Mouse (Mus musculus) forebrain, postnatal 0 days (tissue): ENCODE measurements around the gene Cfap97d1. TPM values are rescaled to one million over a fixed set of nuclear protein-coding genes. Genes with fewer than 3 reads are reported as not detected.
A peak's percentile ranks its signal among the peaks of the same experiment; 100 is the strongest.

Experiments used
- ATAC-seq: fragments of 200-750 bp; cut with Nextera tagmentation; 2 replicates; pipeline ENCODE4 v1.8.0; 2017; ENCODE audit warnings: mild to moderate bottlenecking, moderate library complexity
- DNase-seq: peaks from one replicate; pipeline ENCODE4 v3.0.0-alpha.2; 2015
- H3K27ac ChIP-seq: fragments of 300-500 bp; sonication (generic); 2 replicates; pipeline ENCODE4 v1.5.1; 2014; ENCODE audit warnings: low read depth, mild to moderate bottlenecking, antibody characterized with exemption, low read length, moderate library complexity, mixed read lengths
- H3K27me3 ChIP-seq: fragments of 300-500 bp; sonication (generic); 2 replicates; pipeline ENCODE4 v1.6.1; 2014; ENCODE audit warnings: mild to moderate bottlenecking, low read length, mixed read lengths; ENCODE audit not compliant: insufficient read depth
- H3K36me3 ChIP-seq: fragments of 300-500 bp; sonication (generic); 2 replicates; pipeline ENCODE4 v1.6.1; 2014; ENCODE audit warnings: mild to moderate bottlenecking, moderate library complexity; ENCODE audit not compliant: insufficient read depth
- H3K4me1 ChIP-seq: fragments of 300-500 bp; sonication (generic); 2 replicates; pipeline ENCODE4 v1.6.1; 2014; ENCODE audit warnings: antibody characterized with exemption; ENCODE audit not compliant: insufficient read depth
- H3K4me2 ChIP-seq: fragments of 300-500 bp; sonication (generic); 2 replicates; pipeline ENCODE4 v1.6.1; 2014; ENCODE audit warnings: low read depth, mild to moderate bottlenecking, moderate library complexity
- H3K4me3 ChIP-seq: fragments of 300-500 bp; sonication (generic); 2 replicates; pipeline ENCODE4 v1.5.1; 2014; ENCODE audit warnings: low read depth, low read length, mixed read lengths
- H3K9ac ChIP-seq: fragments of 300-500 bp; sonication (generic); 2 replicates; pipeline ENCODE4 v1.6.1; 2014; ENCODE audit warnings: mild to moderate bottlenecking
- H3K9me3 ChIP-seq: fragments of 300-500 bp; sonication (generic); 2 replicates; pipeline ENCODE4 v1.6.1; 2016; ENCODE audit warnings: low read length
- CTCF ChIP-seq: sonication (generic); IDR thresholded peaks from 2 replicates; pipeline ENCODE4 v1.5.1; 2016; ENCODE audit warnings: antibody characterized with exemption, control low read depth, low read depth
- whole genome bisulfite sequencing: fragments of 180-500 bp; shearing (Covaris S2); extraction: QIAGEN DNeasy Blood & Tissue Kit; methylation state at CpG from one replicate; pipeline ENCODE4 v1.1.7; 2014; 5-methylcytosine and 5-hydroxymethylcytosine counted together
- polyA plus RNA-seq: library from polyadenylated mRNA; unstranded; fragments of >200 nt; fragmentation: Nextera tagmentation; extraction: Ambion mirVana; gene quantifications from 2 replicates; pipeline ENCODE4 v1.2.1, GENCODE M21; 2015
- total RNA-seq: library from RNA; depleted of rRNA; stranded (reverse); fragments of >200 nt; gene quantifications from 2 replicates; pipeline ENCODE4 v1.2.3, GENCODE M21; 2014; rRNA removed

Cfap97d1 gene
- not detected in 2 replicates for total RNA-seq
- not detected in 2 replicates for polyA plus RNA-seq

DNA sequence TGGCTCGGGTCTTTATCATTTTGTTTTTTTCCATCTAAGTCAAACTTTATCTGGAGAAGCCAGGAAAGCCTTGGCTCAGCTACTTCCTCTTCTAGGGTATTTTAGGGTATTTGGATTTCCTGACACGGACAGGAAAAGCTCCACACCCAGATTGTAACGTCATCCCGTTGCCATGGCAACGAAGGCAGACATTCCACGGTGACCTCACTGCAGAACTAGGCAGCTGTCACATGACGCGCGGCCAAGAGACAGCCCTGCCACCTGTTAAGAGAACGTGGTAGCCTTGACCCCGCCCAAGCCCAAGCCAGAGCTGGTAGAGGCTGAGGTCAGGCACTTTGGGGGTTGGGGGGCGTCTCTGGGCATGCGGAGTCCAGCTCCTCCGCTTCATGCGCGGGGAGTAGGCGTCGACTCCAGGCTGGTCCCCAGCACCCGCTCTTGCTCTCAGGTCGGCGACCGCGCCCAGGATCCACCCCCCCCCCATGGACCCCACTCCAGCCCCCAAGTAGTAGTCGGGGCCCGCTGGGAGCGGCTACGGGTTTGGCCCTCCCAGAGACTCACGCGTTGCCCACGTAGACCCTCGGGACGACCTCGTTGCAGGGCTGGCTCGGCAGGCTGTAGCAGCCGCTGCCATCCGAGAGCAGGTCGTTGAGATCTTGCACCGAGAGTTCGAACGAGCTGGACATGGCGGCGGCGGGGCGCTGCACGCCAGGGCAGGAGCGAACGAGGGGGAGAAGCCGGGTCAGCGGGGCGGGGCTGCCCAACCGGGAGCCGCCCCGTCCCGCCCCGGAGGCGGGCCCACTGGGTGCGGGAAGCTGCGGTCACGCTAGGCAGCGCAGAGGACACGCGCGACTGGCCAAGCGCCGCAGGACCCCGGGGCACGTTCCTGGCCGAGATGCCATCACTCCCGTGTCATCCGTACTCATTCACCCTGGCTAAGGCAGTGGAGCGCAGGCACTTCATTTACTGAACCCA, at the start of gene Cfap97d1:
Gene Cfap97d1, plus strand, starts transcription at position 226 of the 972 bp plus-strand sequence.
- Histone ChIP-seq H3K4me3 (peak within 1 kb of the TSS; percentile 55), H3K4me2 (peak within 1 kb of the TSS; percentile 99), H3K27me3 (no peaks in the 10 kb centered on the region), H3K9me3 (no peaks in the 10 kb centered on the region), H3K27ac (peak within 1 kb of the TSS; percentile 83), H3K9ac (peak within 1 kb of the TSS; percentile 81), H3K4me1 (peaks cover 10% of the 10 kb centered on the region), H3K36me3 (peaks cover 21% of the 10 kb centered on the region; the same call in 1 of the 2 replicates)
- peak; percentile 82 for ATAC-seq
- peak; percentile 96 for DNase-seq
- TF ChIP-seq CTCF: 0 out of 2 replicates have a peak, but pooled peaks have one; percentile 4
- under 1% methylated on average over 70 of the region's 71 CpGs for WGBS

DNA sequence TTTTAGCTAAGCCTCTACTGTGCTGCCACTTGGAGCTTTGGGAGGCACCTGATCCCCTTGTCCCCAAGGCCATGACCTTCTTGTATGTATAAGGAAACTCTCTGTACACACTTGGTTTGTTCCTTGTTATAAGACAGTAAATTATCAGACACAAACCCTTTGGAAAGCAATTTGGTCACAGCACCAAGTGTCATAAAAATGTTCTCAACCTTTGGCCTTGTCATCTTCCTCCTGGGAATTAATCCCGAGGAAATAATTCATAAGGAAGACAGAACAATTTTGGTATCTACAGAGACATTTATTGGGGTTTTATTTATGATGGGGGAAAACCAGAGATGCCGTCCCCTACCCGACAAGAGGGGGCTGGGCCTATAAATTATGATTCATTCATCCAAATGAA, 48.3 kb upstream of the Cfap97d1 start:
- Histone ChIP-seq H3K4me3 (no peak overlapping the region), H3K9ac (no peak overlapping the region), H3K27me3 (no peaks in the 10 kb centered on the region; the same call in 1 of the 2 replicates), H3K36me3 (no peaks in the 10 kb centered on the region), H3K4me1 (no peaks in the 10 kb centered on the region), H3K27ac (no peak overlapping the region), H3K4me2 (no peak overlapping the region), H3K9me3 (no peaks in the 10 kb centered on the region)
- 94% methylated on average over 3 of the region's 3 CpGs for WGBS
- DNase-seq (no peak), ATAC-seq (no peak)
- TF ChIP-seq CTCF: no peak

GRCm38 (mm10) chr11:101936421-101936820, 47.7 kb upstream of the Cfap97d1 start:
- H3K4me1 ChIP-seq: no peaks in the 10 kb centered on the region
- H3K4me3 ChIP-seq: no peak overlapping the region
- DNase-seq: no peak
- H3K4me2 ChIP-seq: no peak overlapping the region
- no peak overlapping the region for H3K9ac ChIP-seq
- H3K9me3 ChIP-seq: no peaks in the 10 kb centered on the region
- H3K27ac ChIP-seq: no peak overlapping the region
- WGBS: 39% methylated on average over 7 of the region's 7 CpGs
- no peak for TF ChIP-seq CTCF
- no peaks in the 10 kb centered on the region; the same call in 1 of the 2 replicates for H3K27me3 ChIP-seq
- H3K36me3 ChIP-seq: no peaks in the 10 kb centered on the region
- no peak for ATAC-seq

DNA sequence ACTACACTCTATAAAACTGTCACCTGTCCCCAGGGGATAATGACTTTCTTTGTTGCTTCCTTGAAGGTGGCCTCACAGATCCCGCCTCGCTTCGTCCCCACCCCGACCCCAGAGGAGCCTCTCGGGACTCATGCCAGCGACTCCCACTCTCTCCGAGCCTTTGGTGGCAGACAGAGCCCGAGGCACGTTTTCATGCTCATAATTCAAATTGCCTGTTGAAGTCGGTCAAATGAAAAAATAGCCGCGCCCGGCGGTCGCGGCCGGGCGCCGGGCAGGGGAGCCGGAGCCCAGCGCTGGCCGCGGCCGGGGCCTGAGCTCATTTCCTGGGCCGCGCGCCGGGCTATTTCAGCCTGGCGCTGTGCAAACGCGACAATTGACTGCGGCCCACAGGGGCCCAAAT, 47.0 kb upstream of the Cfap97d1 start:
- no peak for TF ChIP-seq CTCF
- Histone ChIP-seq H3K27ac (no peak overlapping the region), H3K27me3 (no peaks in the 10 kb centered on the region; the same call in 1 of the 2 replicates), H3K9me3 (no peaks in the 10 kb centered on the region), H3K9ac (peak overlapping the region; percentile 61), H3K4me3 (peak overlapping the region; percentile 39), H3K4me1 (no peaks in the 10 kb centered on the region), H3K36me3 (no peaks in the 10 kb centered on the region), H3K4me2 (peak overlapping the region; percentile 78)
- WGBS: 1% methylated on average over 32 of the region's 32 CpGs
- ATAC-seq (no peak), DNase-seq (peak; percentile 38)

DNA sequence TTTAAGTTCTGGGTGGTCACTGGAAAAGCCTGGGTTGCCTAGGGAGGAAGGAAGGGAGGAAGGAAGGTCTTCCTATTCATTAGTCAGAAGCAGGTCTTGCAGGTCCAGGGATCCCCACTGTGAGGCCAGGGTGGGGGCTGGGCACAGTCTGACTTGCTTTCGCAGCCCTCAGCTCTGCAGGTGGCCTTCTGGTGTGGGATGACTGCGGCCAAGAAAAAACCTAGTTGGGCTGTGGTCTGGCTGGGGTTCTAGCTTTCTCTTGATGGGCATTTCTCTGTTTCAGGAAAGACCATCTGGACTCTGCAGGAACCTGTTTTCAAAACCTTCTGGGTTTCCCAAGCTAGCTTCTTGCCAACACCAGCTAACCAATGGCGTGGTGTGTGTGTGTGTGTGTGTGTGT, 41.0 kb upstream of the Cfap97d1 start:
- Histone ChIP-seq H3K4me1 (no peaks in the 10 kb centered on the region), H3K9me3 (no peaks in the 10 kb centered on the region), H3K27me3 (no peaks in the 10 kb centered on the region; the same call in 1 of the 2 replicates), H3K4me3 (no peak overlapping the region), H3K9ac (no peak overlapping the region), H3K4me2 (no peak overlapping the region), H3K27ac (no peak overlapping the region), H3K36me3 (no peaks in the 10 kb centered on the region)
- TF ChIP-seq CTCF: no peak
- DNase-seq (no peak), ATAC-seq (no peak)
- WGBS: 34% methylated on average over 3 of the region's 3 CpGs

GRCm38 (mm10) chr11:101946525-101946924, 37.6 kb upstream of the Cfap97d1 start:
- Histone ChIP-seq H3K4me2 (no peak overlapping the region), H3K27ac (no peak overlapping the region), H3K4me1 (no peaks in the 10 kb centered on the region), H3K27me3 (no peaks in the 10 kb centered on the region), H3K4me3 (no peak overlapping the region), H3K36me3 (no peaks in the 10 kb centered on the region), H3K9ac (no peak overlapping the region), H3K9me3 (no peaks in the 10 kb centered on the region)
- no peak; the same call in 1 of the 2 replicates for ATAC-seq
- TF ChIP-seq CTCF: peak; percentile 27; the same call in 1 of the 2 replicates
- DNase-seq: no peak
- WGBS: 30% methylated on average over 5 of the region's 5 CpGs

DNA sequence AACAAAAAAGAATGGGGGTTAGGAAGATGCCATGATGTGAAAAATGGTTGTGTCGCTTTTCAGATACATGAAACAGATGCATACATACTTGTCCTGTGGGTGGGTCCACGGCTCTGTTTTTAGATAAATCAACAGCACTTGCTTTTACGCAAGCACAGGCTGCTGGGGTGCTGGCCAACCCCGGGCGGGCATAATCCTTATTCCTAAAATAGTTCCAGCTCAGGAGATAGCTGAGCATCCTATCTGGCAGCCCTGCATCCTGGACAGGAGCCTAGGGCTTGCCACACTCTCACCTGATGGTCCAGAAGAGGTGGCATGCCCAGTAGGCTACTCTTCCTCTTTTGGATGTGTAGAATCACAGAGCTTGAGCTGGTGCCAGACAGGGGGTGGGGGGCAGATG, 34.1 kb upstream of the Cfap97d1 start:
- TF ChIP-seq CTCF: no peak
- Histone ChIP-seq H3K4me3 (no peak overlapping the region), H3K4me2 (no peak overlapping the region), H3K9ac (no peak overlapping the region), H3K27ac (no peak overlapping the region), H3K9me3 (no peaks in the 10 kb centered on the region), H3K36me3 (no peaks in the 10 kb centered on the region), H3K4me1 (no peaks in the 10 kb centered on the region), H3K27me3 (no peaks in the 10 kb centered on the region; the same call in 1 of the 2 replicates)
- 86% methylated on average over 5 of the region's 5 CpGs for WGBS
- DNase-seq (no peak), ATAC-seq (no peak)
